Mouse (Mus musculus) adrenal gland, postnatal 0 days (tissue): Measurements from ENCODE around the gene Gm10670. TPM values are rescaled to one million over a fixed set of nuclear protein-coding genes. Genes with fewer than 3 reads are reported as not detected.

Experiments
- polyA plus RNA-seq: library from polyadenylated mRNA; unstranded; fragments of >200 nt; fragmentation: Nextera tagmentation; extraction: Ambion mirVana; gene quantifications from 2 replicates; pipeline ENCODE4 v1.2.1, GENCODE M21; 2015

Gene Gm10670
- polyA plus RNA-seq: not detected in 2 replicates

GRCm38 (mm10) chr7:20474825-20475224 is at the start of gene Gm10670:
Gene Gm10670 (minus strand): TSS chr7:20474925.

DNA sequence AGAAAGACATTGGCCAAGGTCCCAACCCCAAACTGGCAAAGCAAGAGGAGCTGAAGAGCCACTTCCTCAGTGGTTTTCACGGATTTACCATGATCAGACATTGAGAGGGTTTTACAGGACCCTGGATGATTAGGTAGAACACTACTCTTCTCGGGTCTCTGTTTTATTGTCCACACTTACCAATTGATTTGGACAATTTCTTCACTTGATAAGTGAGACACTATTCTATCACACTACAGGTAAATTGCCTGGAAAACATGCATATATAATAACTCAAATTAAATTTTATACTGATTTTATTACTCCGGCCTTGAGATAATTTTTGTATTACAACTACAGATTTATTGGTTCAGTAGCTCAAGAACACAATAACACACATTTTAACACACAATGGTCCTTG is 35.7 kb upstream of the Gm10670 start, which contains the start of gene Vmn1r103:
Gene Vmn1r103 (minus strand): TSS at position 101 of the 400 bp plus-strand sequence.

DNA sequence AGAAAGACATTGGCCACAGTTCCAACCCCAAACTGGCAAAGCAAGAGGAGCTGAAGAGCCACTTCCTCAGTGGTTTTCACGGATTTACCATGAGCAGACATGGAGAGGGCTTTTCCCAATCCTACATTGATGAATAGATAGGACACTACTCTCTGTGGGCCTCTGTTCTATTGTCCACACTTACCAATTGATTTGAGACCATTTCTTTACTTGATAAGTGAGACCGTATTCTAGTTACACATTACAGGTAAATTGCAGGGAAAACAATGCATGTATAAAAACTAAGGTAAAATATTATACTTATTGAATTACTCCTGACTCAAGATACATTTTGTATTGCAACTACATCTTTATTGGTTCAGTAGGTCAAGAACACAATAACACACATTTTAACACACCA is 32.2 kb downstream of the Gm10670 start, which contains the start of gene Vmn1r101:
Gene Vmn1r101 (minus strand): TSS at position 101 of the 400 bp plus-strand sequence.

Other genes starting within 250 kb of the Gm10670 start
- gene Gm4498, start 241.1 kb downstream of the Gm10670 start, polyA plus RNA-seq: not detected in 2 replicates
- gene Gm5890, start 212.1 kb downstream of the Gm10670 start, polyA plus RNA-seq: not detected in 2 replicates
- gene Gm4133, start 140.9 kb downstream of the Gm10670 start, polyA plus RNA-seq: not detected in 2 replicates
- gene Gm5728, start 99.5 kb downstream of the Gm10670 start, polyA plus RNA-seq: not detected in 2 replicates
- not detected in 2 replicates for gene Vmn1r100, start 57.0 kb downstream of the Gm10670 start, polyA plus RNA-seq
- gene Vmn1r101, start 32.3 kb downstream of the Gm10670 start, polyA plus RNA-seq: not detected in 2 replicates
- gene Vmn1r103, start 35.6 kb upstream of the Gm10670 start, polyA plus RNA-seq: not detected in 2 replicates
- gene Vmn1r104, start 58.9 kb upstream of the Gm10670 start, polyA plus RNA-seq: not detected in 2 replicates
- gene Gm5726, start 70.8 kb upstream of the Gm10670 start, polyA plus RNA-seq: not detected in 2 replicates
- not detected in 2 replicates for gene Gm4141, start 101.3 kb upstream of the Gm10670 start, polyA plus RNA-seq
- 0.16 TPM in 1 of 2 replicates, not detected in the other for gene Gm4513, start 124.1 kb upstream of the Gm10670 start, polyA plus RNA-seq
- not detected in 2 replicates for gene Vmn1r107, start 194.0 kb upstream of the Gm10670 start, polyA plus RNA-seq
- gene Vmn1r111, start 228.3 kb upstream of the Gm10670 start, polyA plus RNA-seq: not detected in 2 replicates